ENCODE assay signal across 33 mouse cellular contexts in genomic region chr2:131864262-131864796, GRCm38 (mm10). TPM values are rescaled to one million over a fixed set of nuclear protein-coding genes. Genes with fewer than 3 reads are reported as not detected.
A peak's percentile ranks its signal among the peaks of the same experiment; 100 is the strongest.
DNase-seq lines count a peak whose midpoint lies in the region; ATAC-seq and TF ChIP-seq lines count a peak whose summit lies in the region.
"Had no signal": no experiment of that assay in that cellular context is flagged by ENCODE, and none has a peak within 500 bp of the region (broad histone marks: within the 10 kb centered on the region; RNA-seq: fewer than 3 reads in every experiment).

No protein-coding gene starts in this region.

- no peak overlapping the region for H3K4me3 ChIP-seq in forebrain, postnatal 0 days (ENCODE audit: low read depth, low read length)
- no peak overlapping the region for H3K4me3 ChIP-seq in forebrain, embryonic 12.5 days (replicated peaks)
- no peak overlapping the region for H3K4me3 ChIP-seq in liver, embryonic 12.5 days
- H3K4me3 ChIP-seq: heart, embryonic 12.5 days; hindbrain, embryonic 12.5 days; kidney, embryonic 15.5 days; limb, embryonic 15.5 days had no signal

- no peaks in the 10 kb centered on the region for H3K9me3 ChIP-seq in forebrain, postnatal 0 days (ENCODE audit: low read length)
- no peaks in the 10 kb centered on the region for H3K9me3 ChIP-seq in forebrain, embryonic 12.5 days
- no peaks in the 10 kb centered on the region for H3K9me3 ChIP-seq in liver, embryonic 12.5 days (replicated peaks)
- H3K9me3 ChIP-seq: hindbrain, embryonic 12.5 days; kidney, embryonic 15.5 days; limb, embryonic 15.5 days had no signal

- ATAC-seq in forebrain, postnatal 0 days, result 0 out of 2 replicates have a peak, but pooled peaks have one; percentile 14
- no peak for ATAC-seq in forebrain, embryonic 12.5 days (ENCODE audit: low FRiP score)
- peak; percentile 84 for ATAC-seq in liver, embryonic 12.5 days
- ATAC-seq in megakaryocyte progenitor cell, adult 5-6 weeks (replicated peaks; ENCODE audit: poor library complexity), result peak; percentile 66
- ATAC-seq in granulocyte monocyte progenitor cell, adult 5-6 weeks (replicated peaks; ENCODE audit: poor library complexity, severe bottlenecking), result no peak
- ATAC-seq: activated CD4-positive, CD25-positive, alpha-beta regulatory T cell, adult 4 months; CD4-positive, CD25-positive, alpha-beta regulatory T cell, adult 4 months; forebrain, embryonic 16.5 days had no signal

- no peak for DNase-seq in forebrain, postnatal 0 days
- peak; percentile 30 for DNase-seq in brain, adult 2 months (ENCODE audit: low read depth, low spot score)
- DNase-seq in right cerebral cortex, postnatal 10 days (ENCODE audit: low spot score in 2 of 2), result no peak
- no peak for DNase-seq in cerebellum, adult 9-11 months
- DNase-seq: adrenal gland, postnatal 10 days; cerebellum, adult 11 months; gastrocnemius, postnatal 14 days; heart, adult 18-20 months; heart, postnatal 14 days; kidney, adult 11 months; kidney, postnatal 36 days; layer of hippocampus, adult 9-11 months; left cerebral cortex, postnatal 4 days; right cerebral cortex, postnatal 25 days; spleen, adult 18-20 months had no signal

- 65% methylated on average over 2 of the region's 2 CpGs for WGBS in forebrain, postnatal 0 days
- WGBS in forebrain, embryonic 12.5 days, result 83% methylated on average over 2 of the region's 2 CpGs
- WGBS in liver, embryonic 12.5 days (ENCODE audit: insufficient replicate concordance), result 53% methylated on average over 2 of the region's 2 CpGs

- H3K27me3 ChIP-seq in forebrain, postnatal 0 days (ENCODE audit: insufficient read depth, low read length), result no peaks in the 10 kb centered on the region
- H3K27me3 ChIP-seq in forebrain, embryonic 12.5 days, result no peaks in the 10 kb centered on the region
- H3K27me3 ChIP-seq in liver, embryonic 12.5 days (replicated peaks), result no peaks in the 10 kb centered on the region; the same call in 1 of the 2 replicates
- H3K27me3 ChIP-seq: heart, embryonic 12.5 days; hindbrain, embryonic 12.5 days; kidney, embryonic 15.5 days; limb, embryonic 15.5 days had no signal

- peaks cover 11% of the 10 kb centered on the region for H3K4me1 ChIP-seq in forebrain, postnatal 0 days (ENCODE audit: insufficient read depth)
- H3K4me1 ChIP-seq in forebrain, embryonic 12.5 days, result peaks cover 17% of the 10 kb centered on the region
- peaks cover 26% of the 10 kb centered on the region for H3K4me1 ChIP-seq in liver, embryonic 12.5 days
- H3K4me1 ChIP-seq: heart, embryonic 12.5 days; kidney, embryonic 15.5 days; limb, embryonic 15.5 days had no signal

- no peaks in the 10 kb centered on the region for H3K36me3 ChIP-seq in forebrain, postnatal 0 days (ENCODE audit: insufficient read depth)
- no peaks in the 10 kb centered on the region for H3K36me3 ChIP-seq in forebrain, embryonic 12.5 days (replicated peaks)
- no peaks in the 10 kb centered on the region for H3K36me3 ChIP-seq in liver, embryonic 12.5 days
- H3K36me3 ChIP-seq: heart, embryonic 12.5 days; hindbrain, embryonic 12.5 days; kidney, embryonic 15.5 days; limb, embryonic 15.5 days had no signal

- no peak for TF ChIP-seq CTCF in forebrain, postnatal 0 days (IDR thresholded peaks at IDR 0.05; ENCODE audit: low read depth)

- H3K4me2 ChIP-seq in forebrain, postnatal 0 days (ENCODE audit: low read depth), result no peak overlapping the region
- no peak overlapping the region for H3K4me2 ChIP-seq in forebrain, embryonic 12.5 days
- H3K4me2 ChIP-seq in liver, embryonic 12.5 days, result no peak overlapping the region
- H3K4me2 ChIP-seq: heart, embryonic 12.5 days; hindbrain, embryonic 12.5 days; kidney, embryonic 15.5 days; limb, embryonic 15.5 days; midbrain, embryonic 11.5 days had no signal

- H3K9ac ChIP-seq in forebrain, postnatal 0 days, result no peak overlapping the region
- no peak overlapping the region for H3K9ac ChIP-seq in forebrain, embryonic 12.5 days
- no peak overlapping the region for H3K9ac ChIP-seq in liver, embryonic 12.5 days
- H3K9ac ChIP-seq: heart, embryonic 12.5 days; hindbrain, embryonic 12.5 days; kidney, embryonic 15.5 days; limb, embryonic 15.5 days had no signal

- H3K27ac ChIP-seq in forebrain, postnatal 0 days (ENCODE audit: low read depth, low read length), result peak overlapping the region; percentile 35; the same call in 1 of the 2 replicates
- H3K27ac ChIP-seq in forebrain, embryonic 12.5 days, result no peak overlapping the region
- H3K27ac ChIP-seq in liver, embryonic 12.5 days, result peak overlapping the region; percentile 32; the same call in 1 of the 2 replicates
- H3K27ac ChIP-seq: hindbrain, embryonic 12.5 days; kidney, embryonic 15.5 days; limb, embryonic 15.5 days; macrophage had no signal

RNA-seq across cellular contexts. Expression of gene Erv3, which starts 4.8 kb away (rescaled TPM):
- total RNA-seq in forebrain, postnatal 0 days (2014; rRNA removed), result not detected in 2 replicates
- 0.06 TPM in 1 of 2 replicates, not detected in the other for polyA plus RNA-seq in forebrain, postnatal 0 days (2015; fragmentation: Nextera tagmentation; extraction: Ambion mirVana)
- polyA plus RNA-seq in forebrain, embryonic 12.5 days (2016; fragmentation: Nextera tagmentation; extraction: Ambion mirVana), result not detected in 2 replicates
- polyA plus RNA-seq in liver, embryonic 12.5 days (2016; fragmentation: Nextera tagmentation; extraction: Ambion mirVana), result not detected in 2 replicates
- total RNA-seq in megakaryocyte progenitor cell, adult 5-6 weeks (2015), result not detected in 2 replicates
- total RNA-seq in megakaryocyte progenitor cell, adult 5-6 weeks (2017), result not detected in 2 replicates
- not detected in 2 replicates for total RNA-seq in granulocyte monocyte progenitor cell, adult 5-6 weeks (2014; fragmentation: Nextera tagmentation)
- total RNA-seq in granulocyte monocyte progenitor cell, adult 5-6 weeks (2017), result not detected in 2 replicates
- total RNA-seq: adrenal gland, postnatal 10 days; gastrocnemius, postnatal 14 days; heart, adult 18-20 months; heart, postnatal 14 days; left cerebral cortex, postnatal 4 days had no signal
- polyA plus RNA-seq: activated CD4-positive, CD25-positive, alpha-beta regulatory T cell, adult 4 months; CD4-positive, CD25-positive, alpha-beta regulatory T cell, adult 4 months; embryonic facial prominence, embryonic 11.5 days; forebrain, embryonic 16.5 days; heart, embryonic 12.5 days; hindbrain, embryonic 12.5 days; kidney, embryonic 15.5 days; limb, embryonic 15.5 days; lung, embryonic 16.5 days; macrophage; midbrain, embryonic 11.5 days; neural tube, embryonic 11.5 days had no signal

RNA-seq across cellular contexts. Expression of gene Prnp, which starts 45.4 kb away (rescaled TPM):
- total RNA-seq in forebrain, postnatal 0 days (2014; rRNA removed), result 352 and 356 TPM in 2 replicates
- 353 and 423 TPM in 2 replicates for polyA plus RNA-seq in forebrain, postnatal 0 days (2015; fragmentation: Nextera tagmentation; extraction: Ambion mirVana)
- polyA plus RNA-seq in forebrain, embryonic 12.5 days (2016; fragmentation: Nextera tagmentation; extraction: Ambion mirVana), result 66.4 and 67.7 TPM in 2 replicates
- 37.8 and 37.9 TPM in 2 replicates for polyA plus RNA-seq in liver, embryonic 12.5 days (2016; fragmentation: Nextera tagmentation; extraction: Ambion mirVana)
- total RNA-seq in megakaryocyte progenitor cell, adult 5-6 weeks (2015), result 1.2 and 2.9 TPM in 2 replicates
- 2.3 and 4.1 TPM in 2 replicates for total RNA-seq in megakaryocyte progenitor cell, adult 5-6 weeks (2017)
- total RNA-seq in granulocyte monocyte progenitor cell, adult 5-6 weeks (2014; fragmentation: Nextera tagmentation), result 1.2 TPM in 1 of 2 replicates, not detected in the other
- total RNA-seq in granulocyte monocyte progenitor cell, adult 5-6 weeks (2017), result 1.6 and 2.9 TPM in 2 replicates

RNA-seq across cellular contexts. Expression of gene Prn, which starts 45.4 kb away (rescaled TPM):
- total RNA-seq in forebrain, postnatal 0 days (2014; rRNA removed), result 0.76 TPM in 1 of 2 replicates, not detected in the other
- 0.33 TPM in 1 of 2 replicates, not detected in the other for polyA plus RNA-seq in forebrain, postnatal 0 days (2015; fragmentation: Nextera tagmentation; extraction: Ambion mirVana)
- polyA plus RNA-seq in forebrain, embryonic 12.5 days (2016; fragmentation: Nextera tagmentation; extraction: Ambion mirVana), result not detected in 2 replicates
- not detected in 2 replicates for polyA plus RNA-seq in liver, embryonic 12.5 days (2016; fragmentation: Nextera tagmentation; extraction: Ambion mirVana)
- not detected in 2 replicates for total RNA-seq in megakaryocyte progenitor cell, adult 5-6 weeks (2015)
- not detected in 2 replicates for total RNA-seq in megakaryocyte progenitor cell, adult 5-6 weeks (2017)
- total RNA-seq in granulocyte monocyte progenitor cell, adult 5-6 weeks (2014; fragmentation: Nextera tagmentation), result not detected in 2 replicates
- not detected in 2 replicates for total RNA-seq in granulocyte monocyte progenitor cell, adult 5-6 weeks (2017)
- total RNA-seq: adrenal gland, postnatal 10 days; gastrocnemius, postnatal 14 days; left cerebral cortex, adult 18-20 months had no signal
- polyA plus RNA-seq: activated CD4-positive, CD25-positive, alpha-beta regulatory T cell, adult 4 months; CD4-positive, CD25-positive, alpha-beta regulatory T cell, adult 4 months; embryonic facial prominence, embryonic 11.5 days; forebrain, embryonic 16.5 days; hindbrain, embryonic 12.5 days; kidney, embryonic 15.5 days; limb, embryonic 15.5 days; lung, embryonic 16.5 days; macrophage; midbrain, embryonic 11.5 days; neural tube, embryonic 11.5 days; urinary bladder, adult 2 months had no signal

Comparison
In these comparisons a context has a peak if more than half of its experiments do, and no peak if none do; other contexts are left out.
1. ATAC-seq: peak in forebrain, postnatal 0 days (single experiment), liver, embryonic 12.5 days (single experiment) and megakaryocyte progenitor cell, adult 5-6 weeks (single experiment); none in forebrain, embryonic 12.5 days (single experiment) and granulocyte monocyte progenitor cell, adult 5-6 weeks (single experiment).
2. RNA of gene Prnp, which starts 45.4 kb away (total RNA-seq): 352 to 356 TPM in forebrain, postnatal 0 days; 1.2 to 4.1 TPM in megakaryocyte progenitor cell, adult 5-6 weeks and 1.2 to 2.9 TPM in granulocyte monocyte progenitor cell, adult 5-6 weeks; every median in the first group is over 10 times any median in the second.